Mouse (Mus musculus): ENCODE results near the gene Sars.
A peak's percentile ranks its signal among the peaks of the same experiment; 100 is the strongest.

Gene Sars

GRCm38 (mm10) chr3:108392299-108392698 lies 52.7 kb downstream of the Sars start:
- no peak for DNase-seq (ENCODE audit: low spot score)

GRCm38 (mm10) chr3:108389111-108389545 lies 55.9 kb downstream of the Sars start:
- peak; percentile 96 for DNase-seq (ENCODE audit: low spot score)

GRCm38 (mm10) chr3:108386186-108386585 lies 58.8 kb downstream of the Sars start:
- no peak for DNase-seq (ENCODE audit: low spot score)

- no peak for DNase-seq (ENCODE audit: low spot score)
Observed at GRCm38 (mm10) chr3:108384425-108384824, 60.6 kb downstream of the Sars start.

- DNase-seq (ENCODE audit: low spot score) = peak; percentile 91
Observed at GRCm38 (mm10) chr3:108383485-108384354, 61.3 kb downstream of the Sars start, which contains the start of gene Psrc1. TSS of gene Psrc1 (plus strand) at chr3:108383839.

- no peak for DNase-seq (ENCODE audit: low spot score)
Observed at GRCm38 (mm10) chr3:108381945-108382875, 62.8 kb downstream of the Sars start.

GRCm38 (mm10) chr3:108380695-108381094 lies 64.3 kb downstream of the Sars start:
- DNase-seq (ENCODE audit: low spot score) = no peak

- DNase-seq (ENCODE audit: low spot score) = no peak
Observed at GRCm38 (mm10) chr3:108378875-108379663, 65.9 kb downstream of the Sars start.
